Comparison of ENCODE assay signal across 26 mouse cellular contexts in the genomic region with DNA sequence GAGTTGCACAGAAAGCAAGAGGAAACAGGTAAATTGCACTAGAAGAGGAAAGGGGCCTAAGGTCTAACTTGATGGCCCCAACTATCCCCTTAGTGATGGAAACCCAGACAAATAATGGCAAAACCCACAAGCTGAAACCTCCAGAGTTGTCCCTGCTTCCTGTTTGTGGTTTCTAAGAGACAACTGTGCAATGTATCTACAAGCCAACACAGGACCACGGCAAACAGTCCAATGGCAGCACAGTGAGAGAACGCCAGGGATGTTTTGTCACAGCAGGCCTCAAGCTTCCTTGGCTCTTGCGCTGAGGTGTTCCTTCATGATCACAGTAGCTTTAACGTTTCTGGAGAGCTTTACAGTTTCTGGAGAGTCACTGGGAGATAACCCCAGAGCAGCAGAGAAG. TPM values are rescaled to one million over a fixed set of nuclear protein-coding genes. Genes with fewer than 3 reads are reported as not detected.
"Had no signal": no experiment of that assay in that cellular context is flagged by ENCODE, and none has a peak within 500 bp of the region (broad histone marks: within the 10 kb centered on the region; RNA-seq: fewer than 3 reads in every experiment).

No protein-coding gene starts in this region.

- H3K27ac ChIP-seq: lung, embryonic 15.5 days; macrophage; midbrain, embryonic 13.5 days; midbrain, embryonic 15.5 days; neural tube, embryonic 12.5 days had no signal

- H3K27me3 ChIP-seq: lung, embryonic 15.5 days; megakaryocyte, embryonic 14.5 days; midbrain, embryonic 13.5 days; midbrain, embryonic 15.5 days; neural tube, embryonic 12.5 days had no signal

- H3K36me3 ChIP-seq: lung, embryonic 15.5 days; midbrain, embryonic 13.5 days; midbrain, embryonic 15.5 days; neural tube, embryonic 12.5 days had no signal

- H3K4me1 ChIP-seq: midbrain, embryonic 15.5 days; neural tube, embryonic 12.5 days had no signal

- H3K9ac ChIP-seq: liver, postnatal 0 days; lung, embryonic 15.5 days; midbrain, embryonic 13.5 days; midbrain, embryonic 15.5 days; neural tube, embryonic 12.5 days had no signal

- ATAC-seq: liver, postnatal 0 days; lung, postnatal 0 days; midbrain, embryonic 13.5 days; midbrain, embryonic 15.5 days had no signal

- DNase-seq: liver, postnatal 0 days; lung, adult 2 months; lung, postnatal 14 days; lung, postnatal 36 days; retina, postnatal 1 day; right cerebral cortex, adult 18-20 months; right cerebral cortex, postnatal 25 days; right cerebral cortex, postnatal 4 days; spleen, adult 18-20 months; thymus, adult 18-20 months; thymus, postnatal 14 days; thymus, postnatal 36 days had no signal

- H3K4me2 ChIP-seq: lung, embryonic 15.5 days; midbrain, embryonic 11.5 days; midbrain, embryonic 13.5 days; midbrain, embryonic 15.5 days; neural tube, embryonic 12.5 days had no signal

- H3K9me3 ChIP-seq: lung, embryonic 15.5 days; megakaryocyte, embryonic 14.5 days; midbrain, embryonic 13.5 days; midbrain, embryonic 15.5 days; neural tube, embryonic 12.5 days had no signal

- H3K4me3 ChIP-seq: lung, embryonic 15.5 days; megakaryocyte, embryonic 14.5 days; midbrain, embryonic 13.5 days; midbrain, embryonic 15.5 days; neural tube, embryonic 12.5 days had no signal

RNA-seq across cellular contexts. Expression of a gene that starts 7.8 kb away (rescaled TPM):
- total RNA-seq: midbrain, postnatal 0 days; monocyte, adult 5-6 weeks; neutrophil, adult 5-6 weeks had no signal
- polyA plus RNA-seq: liver, postnatal 0 days; lung, adult 2 months; macrophage; midbrain, embryonic 11.5 days; midbrain, embryonic 15.5 days; neural tube, embryonic 12.5 days; neural tube, embryonic 14.5 days; small intestine, adult 2 months; thymus, postnatal 0 days had no signal
